Mouse (Mus musculus): ENCODE data around the gene B230104I21Rik. TPM values are rescaled to one million over a fixed set of nuclear protein-coding genes. Genes with fewer than 3 reads are reported as not detected.
A peak's percentile ranks its signal among the peaks of the same experiment; 100 is the strongest.

The B230104I21Rik gene
- total RNA-seq (2021): not detected
- long read RNA-seq, experiment 1: 0 reads
- long read RNA-seq, experiment 2: 0 reads

- DNase-seq: no peak
Measured at GRCm38 (mm10) chr4:154335761-154336160, at the start of gene B230104I21Rik. B230104I21Rik (plus strand) TSS chr4:154336127.

GRCm38 (mm10) chr4:154293735-154294201 lies 42.2 kb upstream of the B230104I21Rik start:
- no peak for DNase-seq

GRCm38 (mm10) chr4:154294262-154294731 lies 41.6 kb upstream of the B230104I21Rik start:
- peak; percentile 29 for DNase-seq

GRCm38 (mm10) chr4:154297761-154298160 lies 38.2 kb upstream of the B230104I21Rik start:
- DNase-seq: no peak

GRCm38 (mm10) chr4:154299541-154300271 lies 36.2 kb upstream of the B230104I21Rik start:
- DNase-seq: no peak

- DNase-seq: peak; percentile 60
Measured at GRCm38 (mm10) chr4:154301466-154301881, 34.5 kb upstream of the B230104I21Rik start, which contains the start of gene Arhgef16. Arhgef16 (minus strand) TSS chr4:154301676.

GRCm38 (mm10) chr4:154309131-154309530 lies 26.8 kb upstream of the B230104I21Rik start:
- no peak for DNase-seq

- no peak for DNase-seq
Measured at GRCm38 (mm10) chr4:154310576-154311262, 25.2 kb upstream of the B230104I21Rik start.

- no peak for DNase-seq
Measured at GRCm38 (mm10) chr4:154312143-154312812, 23.6 kb upstream of the B230104I21Rik start.

- no peak for DNase-seq
Measured at GRCm38 (mm10) chr4:154312935-154313621, 22.8 kb upstream of the B230104I21Rik start.

GRCm38 (mm10) chr4:154313622-154313967 lies 22.3 kb upstream of the B230104I21Rik start:
- DNase-seq: no peak

- DNase-seq: no peak
Measured at GRCm38 (mm10) chr4:154325410-154325809, 10.5 kb upstream of the B230104I21Rik start.

GRCm38 (mm10) chr4:154328431-154328830 lies 7.5 kb upstream of the B230104I21Rik start:
- DNase-seq: no peak

GRCm38 (mm10) chr4:154328836-154329235 lies 7.1 kb upstream of the B230104I21Rik start:
- peak; percentile 70 for DNase-seq

GRCm38 (mm10) chr4:154330001-154330400 lies 5.9 kb upstream of the B230104I21Rik start:
- DNase-seq: no peak

GRCm38 (mm10) chr4:154331271-154331670 lies 4.7 kb upstream of the B230104I21Rik start:
- DNase-seq: no peak

GRCm38 (mm10) chr4:154333300-154333699 lies 2.6 kb upstream of the B230104I21Rik start:
- peak; percentile 29 for DNase-seq

- peak; percentile 52 for DNase-seq
Measured at GRCm38 (mm10) chr4:154334699-154335402, 1.1 kb upstream of the B230104I21Rik start.

- DNase-seq: peak; percentile 24
Measured at GRCm38 (mm10) chr4:154336650-154337049, 723 bp downstream of the B230104I21Rik start.

- no peak for DNase-seq
Measured at GRCm38 (mm10) chr4:154346731-154347522, 11.0 kb downstream of the B230104I21Rik start.
